Mouse (Mus musculus) spleen, postnatal 14 days (tissue): ENCODE results near the gene Cngb1.

Experiments used
- DNase-seq, 2 experiments: peaks; one replicate each; pipeline ENCODE4 v3.0.0; 2021 to 2022; ENCODE audit warnings: low spot score in 2 of 2

Cngb1 gene

DNA sequence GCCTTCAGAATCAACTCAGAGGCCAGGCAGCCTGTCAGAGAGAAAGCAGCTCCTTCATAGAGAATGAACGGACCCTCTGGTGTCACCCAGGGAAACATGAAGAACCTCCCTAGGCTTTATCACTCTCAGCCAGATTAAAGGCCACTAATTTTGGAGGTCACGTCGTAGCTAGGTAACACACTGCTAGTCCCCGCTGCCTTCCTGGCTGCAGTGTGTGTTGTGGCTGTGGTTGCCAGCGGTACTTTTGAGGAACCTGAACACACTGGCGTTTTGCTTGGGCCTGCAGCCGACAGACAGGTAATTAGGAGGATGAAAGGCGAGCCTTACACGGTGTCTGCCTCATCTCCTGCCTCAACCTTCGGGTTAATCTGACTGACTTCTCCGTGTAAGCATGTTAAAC, 110.7 kb downstream of the Cngb1 start:
- DNase-seq: no peak

DNA sequence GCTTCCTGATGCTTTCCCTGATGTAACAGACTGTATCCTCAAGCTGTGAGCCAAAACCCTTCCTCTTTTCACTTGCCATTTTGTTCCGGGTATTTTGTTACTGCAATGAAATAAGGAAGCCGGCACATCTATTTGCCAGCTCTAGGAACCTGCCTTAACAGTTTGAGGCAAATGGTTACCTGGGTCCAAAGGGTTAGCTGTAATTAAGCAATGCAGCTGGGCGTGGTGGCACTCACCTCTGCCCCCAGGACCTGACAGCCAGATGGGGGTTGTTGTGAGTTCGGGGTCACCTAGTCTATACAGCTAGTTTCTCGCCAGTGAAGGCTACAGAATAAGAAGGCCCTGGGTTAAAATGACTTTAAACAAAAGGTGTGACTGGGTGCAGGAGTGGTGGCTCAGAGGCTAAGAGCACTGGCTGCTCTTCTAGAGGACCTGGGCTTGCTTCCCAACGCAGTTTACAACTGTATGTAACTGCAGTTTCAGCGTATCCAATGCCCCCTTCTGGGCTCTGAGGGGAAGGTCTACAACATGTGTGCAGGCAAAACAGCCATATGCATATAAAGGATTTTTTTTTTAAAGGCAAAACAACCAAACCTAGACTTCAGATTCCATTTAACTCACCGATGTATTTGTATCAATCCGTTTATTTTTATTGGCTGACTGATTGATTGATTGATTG, 114.7 kb downstream of the Cngb1 start:
- DNase-seq: no peak
